Mouse (Mus musculus) NIH3T3 (cell line): ENCODE results near the gene Olfr1320.
"Not testable (repeated sequence)": the region's sequence is repeated elsewhere in the genome, so short reads cannot be mapped to it uniquely, and the experiment has no call there.

ENCODE experiments used
- DNase-seq: peaks from one replicate; pipeline ENCODE4 v3.0.0-alpha.2; 2012; ENCODE audit warnings: low read depth

Gene Olfr1320

DNA sequence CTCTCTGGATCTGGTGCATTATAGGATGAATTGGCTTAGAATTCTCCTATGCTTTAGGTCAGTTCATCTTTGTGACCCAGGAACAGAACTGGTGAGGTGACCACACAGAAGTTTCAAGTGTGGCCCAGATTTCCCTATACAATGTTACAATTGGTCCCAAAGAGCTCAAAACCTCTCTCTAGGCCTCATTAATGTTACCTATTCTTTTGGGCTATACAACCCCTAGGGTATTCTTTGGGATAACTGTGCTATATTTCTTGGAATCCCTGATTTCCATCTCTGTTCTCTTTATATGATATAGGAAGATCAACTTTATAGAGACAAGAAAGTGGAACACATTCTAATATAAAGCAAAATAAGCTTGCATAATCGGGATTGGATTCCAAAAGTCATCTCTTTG, at the start of gene Olfr1320:
Gene Olfr1320 (plus strand): TSS at position 301 of the 400 bp plus-strand sequence.
- DNase-seq, result no peak

DNA sequence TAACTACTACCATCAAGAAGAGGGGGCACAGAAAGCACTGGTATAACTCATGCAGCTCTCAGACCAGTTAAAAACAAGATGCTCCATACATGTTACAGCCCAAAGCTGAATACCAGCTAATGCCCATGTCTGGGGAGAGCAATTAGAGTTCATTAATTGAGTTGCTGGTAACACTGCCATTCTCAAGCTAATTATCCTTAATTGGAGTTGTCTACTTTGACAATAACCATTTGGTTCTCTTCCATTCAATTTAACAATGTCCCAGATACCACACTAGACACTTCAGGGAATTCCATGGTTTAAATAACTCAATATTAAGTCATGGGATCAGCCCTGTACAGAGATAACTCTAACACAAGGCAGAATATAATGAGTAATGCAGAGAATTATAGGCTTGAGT, 44.6 kb upstream of the Olfr1320 start:
- no peak for DNase-seq

DNA sequence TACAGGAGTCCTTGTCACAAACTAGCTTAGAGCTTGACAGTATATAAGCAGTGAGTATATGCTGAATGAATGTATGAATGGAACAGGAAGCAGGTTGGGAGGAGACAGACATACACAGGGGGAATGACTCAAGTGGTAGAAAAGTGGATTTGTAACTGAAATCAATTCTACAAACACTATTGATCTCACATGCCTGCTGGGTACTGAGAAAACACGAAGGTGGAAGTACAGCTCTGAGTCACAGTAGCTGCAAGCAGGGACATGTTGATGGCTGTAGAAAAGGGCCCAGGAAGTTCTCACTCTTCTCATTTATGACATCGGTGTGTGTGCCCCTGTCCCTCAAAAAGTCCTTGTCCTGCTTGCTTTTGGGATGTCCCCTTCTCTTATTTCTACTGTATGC, 40.9 kb upstream of the Olfr1320 start:
- DNase-seq, result no peak

DNA sequence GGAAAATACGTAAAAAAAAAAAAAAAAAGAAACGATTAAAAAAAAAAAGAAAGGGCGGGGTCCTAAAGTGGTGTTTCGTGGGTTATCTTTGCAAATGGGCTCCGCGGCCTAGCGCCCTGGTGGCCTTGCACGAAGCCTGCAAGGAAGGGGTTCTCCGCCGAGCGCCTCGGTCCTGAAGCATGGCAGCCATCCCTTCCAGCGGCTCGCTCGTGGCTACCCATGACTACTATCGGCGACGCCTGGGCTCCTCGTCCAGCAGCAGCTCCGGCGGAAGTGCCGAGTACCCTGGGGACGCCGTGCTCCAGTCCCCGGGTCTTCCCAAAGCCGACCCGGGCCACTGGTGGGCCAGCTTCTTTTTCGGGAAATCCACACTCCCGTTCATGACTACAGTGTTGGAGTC, 11.4 kb upstream of the Olfr1320 start:
- not testable (repeated sequence) for DNase-seq
